Mouse (Mus musculus): ENCODE data around the gene Rbfox1. TPM values are rescaled to one million over a fixed set of nuclear protein-coding genes. Genes with fewer than 3 reads are reported as not detected.

The Rbfox1 gene
- polyA plus RNA-seq, 1 experiment = not detected

DNA sequence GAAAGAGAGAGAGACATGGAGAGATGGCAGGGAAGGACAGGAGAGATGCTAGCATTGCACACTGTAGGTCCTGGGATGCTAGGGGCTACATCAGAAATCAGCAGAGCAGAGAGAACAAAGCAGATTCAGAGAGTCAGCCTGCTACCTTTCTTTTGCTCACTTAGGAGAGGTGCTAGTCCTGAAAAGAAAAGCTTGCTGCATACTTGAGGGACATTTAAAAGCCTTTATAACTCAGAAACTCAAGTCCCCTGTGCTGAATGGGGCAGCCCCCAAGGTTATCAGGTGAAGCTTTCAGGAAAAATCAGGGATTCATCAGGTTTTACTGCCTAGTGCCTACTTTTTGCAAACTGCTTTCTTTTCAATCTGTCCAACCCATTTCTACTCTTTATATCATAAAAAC lies 1480.7 kb downstream of the Rbfox1 start:
- no peak for TF ChIP-seq CTCF (IDR thresholded peaks at IDR 0.05; ENCODE audit: insufficient read depth, low read depth, low read length)
- TF ChIP-seq POLR2A (IDR thresholded peaks at IDR 0.05; ENCODE audit: insufficient read depth, low read depth, low read length) = no peak
- Histone ChIP-seq H3K27ac (ENCODE audit: insufficient read depth, low read depth, low read length) (no peak overlapping the region), H3K4me1 (ENCODE audit: control insufficient read depth, insufficient read depth, low read length) (no peaks in the 10 kb centered on the region), H3K4me3 (ENCODE audit: insufficient read depth, low read depth, low read length) (no peak overlapping the region)

DNA sequence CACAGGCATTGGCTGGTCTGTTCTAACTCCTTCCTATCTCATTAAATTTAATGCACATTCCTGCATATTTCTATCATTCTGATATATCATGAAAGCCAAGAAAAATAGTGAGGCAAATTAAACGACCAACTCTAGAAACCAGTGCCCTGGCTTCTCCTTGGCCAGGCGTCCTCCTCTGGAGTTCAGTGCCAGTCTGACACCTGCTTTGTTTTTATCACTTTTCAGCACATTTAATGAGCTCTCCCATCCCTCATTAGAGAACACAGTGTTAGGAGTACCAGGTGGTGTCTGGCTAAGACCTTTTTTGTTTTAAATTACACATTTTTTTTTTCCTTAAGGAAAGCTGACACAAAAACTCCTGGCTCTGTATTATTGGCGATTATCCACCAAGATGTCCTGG lies 1489.0 kb downstream of the Rbfox1 start:
- H3K27ac ChIP-seq (ENCODE audit: insufficient read depth, low read depth, low read length) = no peak overlapping the region
- TF ChIP-seq POLR2A (IDR thresholded peaks at IDR 0.05; ENCODE audit: insufficient read depth, low read depth, low read length) (no peak), CTCF (IDR thresholded peaks at IDR 0.05; ENCODE audit: insufficient read depth, low read depth, low read length) (no peak)
- no peak overlapping the region for H3K4me3 ChIP-seq (ENCODE audit: insufficient read depth, low read depth, low read length)
- 61% methylated on average over 3 of the region's 3 CpGs for WGBS
- peaks cover 2% of the 10 kb centered on the region; the same call in 1 of the 2 replicates for H3K4me1 ChIP-seq (ENCODE audit: control insufficient read depth, insufficient read depth, low read length)

DNA sequence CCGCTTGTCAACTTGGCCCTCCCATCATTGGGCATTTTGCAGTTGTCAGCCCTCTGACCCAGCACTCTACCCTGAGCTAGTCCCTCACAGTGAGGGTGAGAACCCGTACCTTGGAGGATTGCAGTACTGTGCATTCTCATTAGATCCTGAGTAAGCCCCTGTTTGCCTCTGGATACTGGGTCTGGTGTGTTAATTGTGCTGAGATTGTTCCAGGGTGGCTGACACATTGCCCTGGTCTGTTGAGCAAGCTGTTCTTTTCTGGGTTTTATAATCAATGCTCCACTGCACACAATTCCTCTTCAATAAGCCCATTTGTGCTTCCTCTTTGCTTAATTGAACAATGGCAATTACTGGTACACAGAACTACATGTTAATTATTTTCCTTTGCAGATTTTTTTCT lies 1489.5 kb downstream of the Rbfox1 start:
- no peak overlapping the region for H3K27ac ChIP-seq (ENCODE audit: insufficient read depth, low read depth, low read length)
- WGBS = 56% methylated on average over 2 of the region's 2 CpGs

DNA sequence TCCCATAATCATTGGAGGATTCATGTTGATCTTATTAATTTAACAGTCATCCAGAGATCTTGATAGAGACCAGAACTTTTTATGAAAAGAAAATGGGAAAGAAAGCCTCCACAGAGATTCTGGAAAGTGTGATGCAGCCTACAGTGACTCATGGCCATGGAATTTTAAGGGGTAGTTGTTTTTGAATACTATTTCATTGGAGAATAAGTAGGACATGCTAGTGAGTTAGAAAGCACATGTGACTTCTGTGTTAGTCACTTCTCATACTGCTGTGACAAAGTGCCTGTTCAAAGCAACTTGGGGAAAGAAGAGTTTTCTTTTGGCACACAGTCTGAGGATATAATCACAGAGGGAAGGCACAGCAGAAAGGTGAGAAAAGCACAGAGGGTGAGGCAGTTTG lies 1510.9 kb downstream of the Rbfox1 start:
- Histone ChIP-seq H3K27ac (ENCODE audit: insufficient read depth, low read depth, low read length) (no peak overlapping the region), H3K4me3 (ENCODE audit: insufficient read depth, low read depth, low read length) (no peak overlapping the region), H3K4me1 (ENCODE audit: control insufficient read depth, insufficient read depth, low read length) (no peaks in the 10 kb centered on the region)
- no peak for TF ChIP-seq CTCF (IDR thresholded peaks at IDR 0.05; ENCODE audit: insufficient read depth, low read depth, low read length)
- no peak for TF ChIP-seq POLR2A (IDR thresholded peaks at IDR 0.05; ENCODE audit: insufficient read depth, low read depth, low read length)

More for the DNA sequence above, 1489.5 kb downstream of the Rbfox1 start:
- H3K4me3 ChIP-seq (ENCODE audit: insufficient read depth, low read depth, low read length) = no peak overlapping the region
- TF ChIP-seq CTCF (IDR thresholded peaks at IDR 0.05; ENCODE audit: insufficient read depth, low read depth, low read length) (no peak), POLR2A (IDR thresholded peaks at IDR 0.05; ENCODE audit: insufficient read depth, low read depth, low read length) (no peak)
- peaks cover 2% of the 10 kb centered on the region; the same call in 1 of the 2 replicates for H3K4me1 ChIP-seq (ENCODE audit: control insufficient read depth, insufficient read depth, low read length)

DNA sequence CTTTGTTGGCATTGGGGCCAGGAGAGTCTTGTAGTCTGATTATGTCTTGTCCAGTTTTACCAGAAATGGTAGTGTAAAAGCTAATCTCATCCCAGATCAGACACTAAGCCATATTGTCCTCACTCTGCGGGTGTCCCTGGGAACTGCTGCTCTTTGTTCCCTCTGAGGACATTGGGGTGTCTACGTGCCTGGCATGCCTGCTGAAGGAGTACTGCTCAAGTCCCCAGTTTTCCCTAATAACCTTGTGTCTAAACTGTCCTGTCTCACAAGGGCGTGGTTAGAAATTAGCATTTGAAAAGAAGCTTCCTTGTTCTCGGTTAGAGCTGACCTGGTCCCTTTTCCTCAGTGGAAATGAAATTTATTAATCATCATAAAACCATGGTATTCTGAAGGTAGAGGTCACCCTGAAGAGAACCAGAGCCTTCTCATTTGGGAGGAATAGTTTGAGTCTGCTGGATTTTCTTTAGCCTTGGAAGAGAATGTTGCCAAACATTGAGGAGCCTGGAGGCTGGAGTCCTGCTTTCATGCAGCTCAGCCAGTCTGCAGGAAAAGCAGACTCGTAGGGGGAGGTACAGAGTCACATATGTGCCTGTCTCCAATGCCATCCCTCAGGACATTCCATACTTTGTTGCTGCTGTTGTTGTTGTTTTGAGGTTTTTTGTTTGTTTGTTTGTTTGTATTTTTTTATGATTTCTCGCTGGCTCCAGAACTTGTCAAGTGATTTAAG lies 1519.8 kb downstream of the Rbfox1 start:
- WGBS = 62% methylated on average over 6 of the region's 6 CpGs
- no peak overlapping the region for H3K27ac ChIP-seq (ENCODE audit: insufficient read depth, low read depth, low read length)
- no peak for TF ChIP-seq CTCF (IDR thresholded peaks at IDR 0.05; ENCODE audit: insufficient read depth, low read depth, low read length)
- no peak for TF ChIP-seq POLR2A (IDR thresholded peaks at IDR 0.05; ENCODE audit: insufficient read depth, low read depth, low read length)
- H3K4me3 ChIP-seq (ENCODE audit: insufficient read depth, low read depth, low read length) = no peak overlapping the region
- no peaks in the 10 kb centered on the region for H3K4me1 ChIP-seq (ENCODE audit: control insufficient read depth, insufficient read depth, low read length)

DNA sequence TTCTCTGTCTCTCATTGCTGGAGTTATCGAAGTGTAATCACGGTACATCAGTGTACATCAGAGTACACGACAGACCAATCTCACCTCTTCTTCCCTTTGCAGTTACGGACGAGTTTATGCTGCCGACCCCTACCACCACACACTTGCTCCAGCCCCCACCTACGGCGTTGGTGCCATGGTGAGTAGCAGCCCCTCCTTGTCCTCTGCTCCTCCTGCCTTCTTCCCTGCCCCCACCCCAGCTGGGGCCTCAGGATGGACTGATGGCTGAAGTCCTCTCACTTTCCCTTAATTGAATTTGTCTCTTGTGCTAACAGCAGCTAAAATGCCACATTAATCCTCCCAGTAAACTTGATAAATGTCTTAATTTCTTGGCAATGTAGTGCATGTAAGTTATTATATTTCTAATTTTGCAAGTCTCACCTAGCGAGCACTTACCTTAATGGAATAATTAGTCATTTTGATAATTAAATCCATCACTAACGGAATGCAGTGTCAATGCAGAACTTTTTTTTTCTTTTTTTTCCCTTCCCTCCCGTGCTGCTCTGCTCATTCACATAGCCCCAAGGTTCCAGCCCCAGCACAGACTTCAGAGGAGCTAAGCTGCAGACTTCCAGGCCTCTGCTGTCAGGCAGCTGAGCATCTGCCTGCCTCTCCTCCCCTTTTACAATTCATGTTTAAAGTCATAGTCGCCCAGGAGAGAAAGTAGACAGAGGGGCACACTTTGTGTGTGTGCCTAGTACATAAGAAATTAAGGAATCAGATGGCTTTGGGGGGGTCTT lies 1522.9 kb downstream of the Rbfox1 start:
- Histone ChIP-seq H3K27ac (ENCODE audit: insufficient read depth, low read depth, low read length) (no peak overlapping the region), H3K4me1 (ENCODE audit: control insufficient read depth, insufficient read depth, low read length) (no peaks in the 10 kb centered on the region), H3K4me3 (ENCODE audit: insufficient read depth, low read depth, low read length) (no peak overlapping the region)
- TF ChIP-seq POLR2A (IDR thresholded peaks at IDR 0.05; ENCODE audit: insufficient read depth, low read depth, low read length) (no peak), CTCF (IDR thresholded peaks at IDR 0.05; ENCODE audit: insufficient read depth, low read depth, low read length) (no peak)
- 69% methylated on average over 12 of the region's 12 CpGs for WGBS

DNA sequence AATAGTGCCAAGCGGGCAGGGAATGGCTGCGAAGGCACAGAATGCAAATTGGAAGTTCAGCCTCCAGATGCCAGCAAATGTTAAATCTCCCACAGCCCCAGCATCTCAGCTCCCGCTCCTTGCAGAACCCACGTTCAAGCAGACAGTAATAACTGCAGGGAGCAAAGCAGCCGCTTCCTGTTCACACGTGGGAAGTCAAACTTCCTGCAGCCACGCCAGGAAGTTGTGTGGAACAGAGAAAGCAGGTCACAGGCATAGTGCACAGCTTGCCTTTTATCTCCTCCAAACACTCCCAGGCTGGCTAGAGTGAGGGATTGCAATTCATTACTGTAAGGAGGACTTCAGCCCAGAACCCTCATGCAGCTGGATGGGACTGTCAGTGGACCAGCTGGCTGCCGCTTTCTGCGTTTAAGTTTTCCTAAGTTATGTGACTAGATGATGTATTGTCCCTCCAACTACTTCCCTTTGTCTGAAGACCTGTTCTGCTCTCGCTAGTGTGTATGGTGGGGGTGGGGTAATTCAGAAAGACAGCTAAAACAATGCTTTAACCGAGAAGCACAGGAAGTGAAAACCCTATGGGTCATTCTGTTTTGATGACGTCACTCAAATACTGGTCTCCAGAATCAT lies 1534.6 kb downstream of the Rbfox1 start:
- peaks cover 4% of the 10 kb centered on the region; the same call in 1 of the 2 replicates for H3K4me1 ChIP-seq (ENCODE audit: control insufficient read depth, insufficient read depth, low read length)
- TF ChIP-seq CTCF (IDR thresholded peaks at IDR 0.05; ENCODE audit: insufficient read depth, low read depth, low read length) = no peak
- no peak for TF ChIP-seq POLR2A (IDR thresholded peaks at IDR 0.05; ENCODE audit: insufficient read depth, low read depth, low read length)
- H3K27ac ChIP-seq (ENCODE audit: insufficient read depth, low read depth, low read length) = no peak overlapping the region
- WGBS = 6% methylated on average over 12 of the region's 12 CpGs
- H3K4me3 ChIP-seq (ENCODE audit: insufficient read depth, low read depth, low read length) = no peak overlapping the region

DNA sequence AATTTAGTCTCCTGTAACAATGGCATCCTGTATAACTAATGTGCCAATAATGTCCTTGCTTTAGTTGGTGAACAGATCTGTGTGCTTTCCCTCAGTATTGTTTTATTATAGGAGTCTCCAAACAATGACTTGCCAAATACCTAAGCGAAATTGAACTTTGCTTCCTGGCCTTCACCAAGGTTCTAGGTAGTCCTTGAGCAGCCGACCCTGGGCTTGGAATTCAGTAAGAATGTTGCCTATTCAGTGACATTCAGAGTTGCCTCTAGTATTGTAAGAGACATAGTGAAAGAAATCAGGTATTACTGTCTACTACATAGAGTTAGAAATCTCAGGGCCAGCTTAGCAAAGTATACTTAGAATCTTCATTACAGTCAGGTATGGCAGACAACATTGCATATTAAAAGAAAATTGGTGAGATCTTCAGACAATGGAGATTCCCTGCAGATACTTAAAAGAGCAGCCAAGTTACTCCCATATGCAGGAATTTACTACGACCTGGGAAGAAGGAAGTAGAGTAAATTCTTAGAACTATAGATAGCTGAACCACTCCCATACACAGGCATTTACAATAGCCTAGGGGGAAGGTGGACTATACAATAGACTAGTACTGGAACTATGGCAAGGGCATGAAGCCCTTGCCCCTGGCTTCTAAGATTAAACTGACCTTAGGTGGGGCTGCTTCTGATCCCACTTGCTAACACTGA lies 1540.4 kb downstream of the Rbfox1 start:
- H3K4me1 ChIP-seq (ENCODE audit: control insufficient read depth, insufficient read depth, low read length) = no peaks in the 10 kb centered on the region
- 90% methylated on average over 3 of the region's 3 CpGs for WGBS
- H3K4me3 ChIP-seq (ENCODE audit: insufficient read depth, low read depth, low read length) = no peak overlapping the region
- TF ChIP-seq POLR2A (IDR thresholded peaks at IDR 0.05; ENCODE audit: insufficient read depth, low read depth, low read length) (no peak), CTCF (IDR thresholded peaks at IDR 0.05; ENCODE audit: insufficient read depth, low read depth, low read length) (no peak)
- no peak overlapping the region for H3K27ac ChIP-seq (ENCODE audit: insufficient read depth, low read depth, low read length)

Measured in olfactory bulb, adult 2 months (tissue).